Mouse (Mus musculus) bone marrow macrophage, adult 2 months (primary cell): ENCODE results near the gene Gabbr2.

ENCODE experiments used
- CTCF ChIP-seq: IDR thresholded peaks from 2 replicates; pipeline ENCODE4 v1.5.1; 2012; ENCODE audit warnings: low read depth, mild to moderate bottlenecking, low read length, moderate library complexity
- POLR2A ChIP-seq: IDR thresholded peaks from 2 replicates; pipeline ENCODE4 v1.6.1; 2012; ENCODE audit warnings: mild to moderate bottlenecking, low read depth, low read length, borderline replicate concordance

DNA sequence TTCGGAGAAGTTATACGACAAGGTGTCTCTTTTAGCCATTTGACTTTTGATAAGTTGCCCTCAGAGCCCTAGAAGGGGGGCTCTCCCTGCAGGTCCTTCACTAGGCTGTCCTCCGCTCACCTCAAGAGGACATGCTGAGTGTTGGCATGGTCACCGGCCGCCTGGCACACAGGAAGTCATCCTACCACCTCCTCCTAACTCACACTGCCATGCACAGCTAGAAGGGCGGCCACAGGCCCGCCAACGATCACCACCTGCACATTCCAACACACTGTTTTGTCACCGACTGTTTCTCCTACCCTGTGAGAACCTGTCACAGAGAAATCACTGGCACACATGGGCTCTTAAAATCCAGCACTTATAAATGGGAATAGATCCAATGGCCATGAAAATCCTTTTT lies 108.1 kb downstream of the Gabbr2 start:
- TF ChIP-seq CTCF (no peak), POLR2A (no peak)
